Mouse (Mus musculus): ENCODE measurements around the gene E030018B13Rik. TPM values are rescaled to one million over a fixed set of nuclear protein-coding genes. Genes with fewer than 3 reads are reported as not detected.

E030018B13Rik gene
- polyA plus RNA-seq, 1 experiment from 2014 or later: 0.55 TPM

DNA sequence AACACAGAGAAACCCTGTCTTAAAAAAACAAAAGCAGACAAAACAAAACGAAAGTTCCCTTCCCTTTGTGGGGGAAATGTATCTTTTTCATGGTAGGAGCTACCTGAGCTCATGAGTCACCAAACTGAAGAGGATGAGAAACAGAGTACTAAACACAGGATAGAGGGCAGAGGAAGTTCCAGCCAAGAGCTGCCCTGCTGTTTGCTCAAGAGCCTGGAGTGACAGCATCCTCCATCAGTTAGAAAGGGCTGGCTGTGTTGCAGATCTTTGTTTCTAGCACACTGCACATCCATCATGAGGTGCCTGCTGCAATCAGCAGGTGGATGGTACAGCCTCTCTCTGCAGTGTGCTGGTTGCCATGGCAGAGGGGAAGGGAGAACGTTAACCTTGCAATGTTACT, 27.3 kb downstream of the E030018B13Rik start:
- Histone ChIP-seq H3K9me3 (ENCODE audit: control insufficient read depth, low read length) (no peaks in the 10 kb centered on the region), H3K27ac (ENCODE audit: low read depth, low read length) (no peak overlapping the region), H3K4me1 (ENCODE audit: control insufficient read depth, insufficient read depth, low read length) (peaks cover 3% of the 10 kb centered on the region; the same call in 1 of the 2 replicates), H3K27me3 (ENCODE audit: control insufficient read depth, insufficient read depth, low read length) (no peaks in the 10 kb centered on the region), H3K9ac (replicated peaks; ENCODE audit: low read depth, low read length) (no peak overlapping the region), H3K4me3 (ENCODE audit: low read depth, low read length) (no peak overlapping the region), H3K36me3 (ENCODE audit: control insufficient read depth, insufficient read depth, low read length) (no peaks in the 10 kb centered on the region), H3K4me2 (ENCODE audit: low read depth, low read length) (no peak overlapping the region)
- 49% methylated on average over 2 of the region's 2 CpGs for WGBS
- no peak for ATAC-seq (ENCODE audit: low read depth)

DNA sequence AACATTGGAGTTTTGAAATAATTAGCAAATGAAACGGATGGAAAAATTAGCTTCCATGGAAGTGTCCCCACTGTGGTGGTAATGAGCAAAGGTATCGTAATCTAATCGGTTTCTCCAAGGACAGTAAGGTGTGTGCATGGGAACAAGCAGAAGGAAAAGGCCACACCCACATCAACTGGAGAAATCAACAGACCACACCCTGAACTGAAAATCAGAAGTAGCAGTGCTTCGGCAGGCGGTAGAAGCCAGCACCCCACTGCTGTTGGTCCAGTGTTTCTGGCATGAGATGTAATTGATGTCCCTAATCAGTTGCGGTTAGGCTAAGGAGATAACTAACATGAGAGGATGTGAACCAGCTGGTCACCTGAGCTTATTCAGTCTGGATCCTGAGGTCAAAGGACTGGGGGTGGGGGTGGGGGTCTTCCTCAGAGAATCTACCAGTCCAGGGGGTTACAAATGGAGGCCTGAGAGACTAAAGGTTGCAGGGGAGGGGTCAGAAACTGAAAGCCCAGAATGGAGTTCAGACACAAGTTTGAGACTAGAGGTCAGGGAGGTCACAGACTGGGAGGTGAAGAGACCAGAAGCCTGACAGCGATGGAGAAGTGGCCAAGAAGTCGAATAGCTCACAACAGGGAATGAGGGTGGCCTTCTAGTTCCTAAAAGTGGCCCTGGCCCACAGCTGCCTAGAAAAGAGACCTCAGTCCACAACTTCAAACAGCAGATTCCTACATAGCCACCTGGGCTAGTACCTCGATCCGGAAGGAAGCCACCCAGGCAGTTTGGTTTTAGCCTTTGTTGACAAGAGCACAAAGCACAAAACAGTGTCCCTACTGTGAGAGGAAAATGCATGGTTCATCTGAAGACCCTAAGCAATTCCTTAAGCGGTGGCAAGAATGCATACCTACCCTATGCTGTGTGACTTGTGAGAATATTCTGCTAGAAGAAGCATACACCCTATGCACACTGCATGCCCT, 31.1 kb downstream of the E030018B13Rik start:
- Histone ChIP-seq H3K27ac (ENCODE audit: low read depth, low read length) (no peak overlapping the region), H3K4me3 (ENCODE audit: low read depth, low read length) (no peak overlapping the region), H3K9ac (replicated peaks; ENCODE audit: low read depth, low read length) (no peak overlapping the region), H3K27me3 (ENCODE audit: control insufficient read depth, insufficient read depth, low read length) (no peaks in the 10 kb centered on the region), H3K4me1 (ENCODE audit: control insufficient read depth, insufficient read depth, low read length) (no peaks in the 10 kb centered on the region), H3K9me3 (ENCODE audit: control insufficient read depth, low read length) (no peaks in the 10 kb centered on the region), H3K4me2 (ENCODE audit: low read depth, low read length) (no peak overlapping the region), H3K36me3 (ENCODE audit: control insufficient read depth, insufficient read depth, low read length) (no peaks in the 10 kb centered on the region)
- 63% methylated on average over 11 of the region's 11 CpGs for WGBS
- ATAC-seq (ENCODE audit: low read depth): no peak

DNA sequence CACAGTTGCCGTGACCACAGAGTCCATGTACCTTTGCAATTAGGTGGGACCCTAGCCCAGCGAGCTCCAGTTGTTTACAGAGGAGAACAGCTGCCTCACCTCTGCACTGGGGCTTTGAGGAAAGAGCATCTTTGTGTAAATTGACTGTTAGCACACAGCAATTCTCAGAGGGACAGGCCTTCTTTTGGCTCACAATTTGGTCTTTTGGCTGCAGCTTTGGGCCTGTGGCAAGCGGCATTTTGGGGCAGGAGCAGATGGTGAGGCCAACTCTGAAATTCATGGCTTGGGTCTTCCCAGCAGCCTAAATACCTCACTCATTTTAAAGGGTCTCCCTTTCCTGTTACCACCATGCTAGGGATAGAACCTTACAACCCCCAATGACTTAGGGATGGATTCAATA, 32.5 kb downstream of the E030018B13Rik start:
- Histone ChIP-seq H3K27ac (ENCODE audit: low read depth, low read length) (no peak overlapping the region), H3K4me3 (ENCODE audit: low read depth, low read length) (no peak overlapping the region), H3K36me3 (ENCODE audit: control insufficient read depth, insufficient read depth, low read length) (no peaks in the 10 kb centered on the region), H3K9me3 (ENCODE audit: control insufficient read depth, low read length) (no peaks in the 10 kb centered on the region), H3K9ac (replicated peaks; ENCODE audit: low read depth, low read length) (no peak overlapping the region), H3K4me2 (ENCODE audit: low read depth, low read length) (no peak overlapping the region), H3K4me1 (ENCODE audit: control insufficient read depth, insufficient read depth, low read length) (no peaks in the 10 kb centered on the region), H3K27me3 (ENCODE audit: control insufficient read depth, insufficient read depth, low read length) (no peaks in the 10 kb centered on the region)
- WGBS: 55% methylated on average over 3 of the region's 3 CpGs
- ATAC-seq (ENCODE audit: low read depth): no peak

DNA sequence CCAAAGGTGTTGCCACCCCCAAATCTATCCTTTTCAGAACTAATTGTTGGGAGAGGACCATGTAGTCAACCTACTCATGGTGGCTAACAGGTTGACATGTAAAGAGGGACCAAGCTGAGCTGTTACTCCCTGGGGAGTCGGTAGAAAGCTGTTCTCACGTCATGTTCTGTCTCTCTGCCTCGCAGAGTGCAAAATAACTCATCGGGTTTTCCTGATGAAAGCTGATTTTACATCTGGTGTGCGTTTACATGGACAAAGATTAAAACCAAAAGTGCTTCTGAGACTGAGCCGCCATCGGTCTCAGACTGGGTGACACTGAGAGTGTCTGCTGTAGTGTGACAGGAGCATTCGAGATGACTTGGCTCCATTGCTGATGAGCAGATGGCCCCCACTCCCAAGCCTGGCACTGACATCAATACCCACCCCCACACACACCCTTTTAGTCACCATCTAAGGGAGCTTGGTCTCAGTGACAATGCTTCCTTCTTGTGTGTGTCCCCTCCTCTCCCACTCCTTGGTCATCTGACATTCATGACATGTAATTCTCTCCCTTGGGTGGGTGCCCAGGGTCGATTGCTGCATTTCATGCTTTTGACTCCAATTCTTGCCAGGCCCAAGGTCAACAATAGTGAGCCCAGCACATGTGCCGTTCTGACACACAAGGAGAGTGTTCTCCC, 34.4 kb downstream of the E030018B13Rik start:
- H3K4me1 ChIP-seq (ENCODE audit: control insufficient read depth, insufficient read depth, low read length): no peaks in the 10 kb centered on the region
- 73% methylated on average over 10 of the region's 10 CpGs for WGBS
- no peak overlapping the region for H3K4me2 ChIP-seq (ENCODE audit: low read depth, low read length)
- no peak overlapping the region for H3K4me3 ChIP-seq (ENCODE audit: low read depth, low read length)
- ATAC-seq (ENCODE audit: low read depth): peak; percentile 32; the same call in 1 of the 2 replicates
- H3K27ac ChIP-seq (ENCODE audit: low read depth, low read length): no peak overlapping the region
- no peaks in the 10 kb centered on the region for H3K9me3 ChIP-seq (ENCODE audit: control insufficient read depth, low read length)
- no peaks in the 10 kb centered on the region for H3K36me3 ChIP-seq (ENCODE audit: control insufficient read depth, insufficient read depth, low read length)
- no peak overlapping the region for H3K9ac ChIP-seq (replicated peaks; ENCODE audit: low read depth, low read length)
- no peaks in the 10 kb centered on the region for H3K27me3 ChIP-seq (ENCODE audit: control insufficient read depth, insufficient read depth, low read length)

- ATAC-seq (ENCODE audit: low read depth): no peak
Measured at GRCm38 (mm10) chr7:63952077-63952898, 35.6 kb downstream of the E030018B13Rik start.

DNA sequence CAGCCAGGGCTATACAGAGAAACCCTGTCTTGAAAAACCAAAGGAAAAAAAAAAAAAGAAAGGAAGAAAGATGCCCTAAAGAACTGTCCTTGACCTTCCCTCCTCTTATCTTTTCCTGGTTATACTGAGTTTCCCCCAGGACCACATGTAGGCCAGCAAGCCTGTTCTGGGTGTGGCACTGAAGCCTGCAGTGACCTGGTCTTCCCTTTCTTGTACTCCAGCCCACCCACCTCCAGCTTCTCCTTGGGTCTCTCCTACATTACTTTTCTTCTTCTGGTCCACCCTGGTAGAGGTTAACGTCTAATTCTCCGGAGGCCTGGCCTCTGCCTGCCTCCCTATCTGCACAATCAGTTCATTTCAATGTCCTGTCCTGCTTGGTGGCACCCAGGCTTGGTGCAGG, 38.8 kb downstream of the E030018B13Rik start:
- H3K4me3 ChIP-seq (ENCODE audit: low read depth, low read length): no peak overlapping the region
- H3K36me3 ChIP-seq (ENCODE audit: control insufficient read depth, insufficient read depth, low read length): no peaks in the 10 kb centered on the region
- WGBS: 92% methylated on average over 2 of the region's 2 CpGs
- H3K9ac ChIP-seq (replicated peaks; ENCODE audit: low read depth, low read length): no peak overlapping the region
- no peaks in the 10 kb centered on the region for H3K9me3 ChIP-seq (ENCODE audit: control insufficient read depth, low read length)
- no peak for ATAC-seq (ENCODE audit: low read depth)
- no peaks in the 10 kb centered on the region for H3K27me3 ChIP-seq (ENCODE audit: control insufficient read depth, insufficient read depth, low read length)
- peaks cover 17% of the 10 kb centered on the region for H3K4me1 ChIP-seq (ENCODE audit: control insufficient read depth, insufficient read depth, low read length)
- H3K27ac ChIP-seq (ENCODE audit: low read depth, low read length): no peak overlapping the region
- H3K4me2 ChIP-seq (ENCODE audit: low read depth, low read length): no peak overlapping the region

More at GRCm38 (mm10) chr7:63952077-63952898, 35.6 kb downstream of the E030018B13Rik start:
- Histone ChIP-seq H3K27me3 (ENCODE audit: control insufficient read depth, insufficient read depth, low read length) (no peaks in the 10 kb centered on the region), H3K27ac (ENCODE audit: low read depth, low read length) (no peak overlapping the region), H3K9me3 (ENCODE audit: control insufficient read depth, low read length) (no peaks in the 10 kb centered on the region), H3K4me2 (ENCODE audit: low read depth, low read length) (no peak overlapping the region), H3K9ac (replicated peaks; ENCODE audit: low read depth, low read length) (no peak overlapping the region), H3K36me3 (ENCODE audit: control insufficient read depth, insufficient read depth, low read length) (no peaks in the 10 kb centered on the region), H3K4me1 (ENCODE audit: control insufficient read depth, insufficient read depth, low read length) (peaks cover 5% of the 10 kb centered on the region; the same call in 1 of the 2 replicates), H3K4me3 (ENCODE audit: low read depth, low read length) (no peak overlapping the region)
- WGBS: 53% methylated on average over 7 of the region's 7 CpGs

GRCm38 (mm10) chr7:63956138-63956823, 39.6 kb downstream of the E030018B13Rik start:
- Histone ChIP-seq H3K27ac (ENCODE audit: low read depth, low read length) (peak overlapping the region; percentile 71; the same call in 1 of the 2 replicates), H3K9ac (replicated peaks; ENCODE audit: low read depth, low read length) (no peak overlapping the region)

GRCm38 (mm10) chr7:63956981-63957713, 40.5 kb downstream of the E030018B13Rik start:
- Histone ChIP-seq H3K9ac (replicated peaks; ENCODE audit: low read depth, low read length) (no peak overlapping the region), H3K27me3 (ENCODE audit: control insufficient read depth, insufficient read depth, low read length) (no peaks in the 10 kb centered on the region), H3K4me3 (ENCODE audit: low read depth, low read length) (no peak overlapping the region), H3K27ac (ENCODE audit: low read depth, low read length) (peak overlapping the region; percentile 71), H3K9me3 (ENCODE audit: control insufficient read depth, low read length) (no peaks in the 10 kb centered on the region), H3K4me1 (ENCODE audit: control insufficient read depth, insufficient read depth, low read length) (peaks cover 17% of the 10 kb centered on the region), H3K36me3 (ENCODE audit: control insufficient read depth, insufficient read depth, low read length) (no peaks in the 10 kb centered on the region), H3K4me2 (ENCODE audit: low read depth, low read length) (no peak overlapping the region)
- peak; percentile 87 for ATAC-seq (ENCODE audit: low read depth)
- 12% methylated on average over 16 of the region's 16 CpGs for WGBS

More at GRCm38 (mm10) chr7:63956138-63956823, 39.6 kb downstream of the E030018B13Rik start:
- WGBS: 64% methylated on average over 14 of the region's 14 CpGs
- Histone ChIP-seq H3K9me3 (ENCODE audit: control insufficient read depth, low read length) (no peaks in the 10 kb centered on the region), H3K4me1 (ENCODE audit: control insufficient read depth, insufficient read depth, low read length) (peaks cover 17% of the 10 kb centered on the region), H3K4me3 (ENCODE audit: low read depth, low read length) (no peak overlapping the region), H3K27me3 (ENCODE audit: control insufficient read depth, insufficient read depth, low read length) (no peaks in the 10 kb centered on the region), H3K36me3 (ENCODE audit: control insufficient read depth, insufficient read depth, low read length) (no peaks in the 10 kb centered on the region), H3K4me2 (ENCODE audit: low read depth, low read length) (no peak overlapping the region)
- peak; percentile 5; the same call in 1 of the 2 replicates for ATAC-seq (ENCODE audit: low read depth)
